Mouse (Mus musculus): ENCODE results near the gene Trove2.

DNA sequence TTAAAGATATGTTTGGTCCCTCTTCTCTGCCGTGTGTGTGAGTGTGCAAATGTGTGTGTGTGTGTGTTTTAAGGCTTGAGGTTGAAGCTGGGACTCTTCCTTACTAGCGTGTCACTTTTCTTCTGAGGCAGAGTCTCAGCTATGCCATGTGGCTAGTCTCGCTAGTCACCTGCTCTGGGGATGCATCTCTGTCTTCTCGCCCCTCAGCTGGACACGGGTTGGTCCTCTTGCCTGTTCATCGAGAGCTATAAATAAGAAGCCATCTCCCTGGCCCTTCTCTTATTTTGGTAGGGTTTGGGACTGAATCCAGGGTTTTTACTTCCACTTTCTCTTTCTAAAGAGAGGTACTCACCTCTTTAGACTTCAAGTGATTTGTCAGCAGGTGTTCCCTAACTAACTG, 10.6 kb downstream of the Trove2 start:
- TF ChIP-seq CTCF (IDR thresholded peaks at IDR 0.05; ENCODE audit: borderline replicate concordance, control insufficient read depth, extremely low read depth, insufficient read depth, low read length, poor library complexity) (no peak), POLR2A (IDR thresholded peaks at IDR 0.05; ENCODE audit: control insufficient read depth, extremely low read depth, insufficient read depth, low read length, poor library complexity) (no peak)
